Mouse (Mus musculus) right cerebral cortex, adult 2 months (tissue): ENCODE measurements at regions not wholly inside any gene's neighbourhood (a gene's known extent, or its start where the extent isn't known, plus 50 kb on each side); places are given as distances from the start of the nearest gene placed in this dataset.

Experiments
- DNase-seq, 2 experiments: peaks; one replicate each; pipeline ENCODE4 v3.0.0; 2021 to 2022; ENCODE audit warnings: low spot score in 2 of 2

- no peak for DNase-seq
Measured at GRCm38 (mm10) chr2:78972288-78973117, 104.6 kb downstream of the Ube2e3 start.

GRCm38 (mm10) chr2:78973811-78974210, 105.9 kb downstream of the Ube2e3 start:
- DNase-seq: no peak

GRCm38 (mm10) chr2:78974683-78975392, 106.9 kb downstream of the Ube2e3 start:
- no peak for DNase-seq

GRCm38 (mm10) chr2:78975393-78975774, 107.5 kb downstream of the Ube2e3 start:
- DNase-seq: no peak

GRCm38 (mm10) chr2:78976084-78976483, 108.2 kb downstream of the Ube2e3 start:
- DNase-seq: no peak

- no peak for DNase-seq
Measured at GRCm38 (mm10) chr2:78977632-78978397, 109.9 kb downstream of the Ube2e3 start.

GRCm38 (mm10) chr2:78980019-78980418, 112.1 kb downstream of the Ube2e3 start:
- DNase-seq: no peak

- no peak for DNase-seq
Measured at GRCm38 (mm10) chr2:78980661-78981229, 112.8 kb downstream of the Ube2e3 start.

GRCm38 (mm10) chr2:78983347-78983746, 115.4 kb downstream of the Ube2e3 start:
- DNase-seq: no peak

GRCm38 (mm10) chr2:78983944-78984498, 116.1 kb downstream of the Ube2e3 start:
- no peak for DNase-seq

GRCm38 (mm10) chr2:78986984-78987383, 119.1 kb downstream of the Ube2e3 start:
- DNase-seq: no peak

- DNase-seq: no peak
Measured at GRCm38 (mm10) chr2:78987388-78987787, 119.5 kb downstream of the Ube2e3 start.

GRCm38 (mm10) chr2:78988224-78988623, 120.3 kb downstream of the Ube2e3 start:
- DNase-seq: no peak

GRCm38 (mm10) chr2:78994800-78995555, 127.1 kb downstream of the Ube2e3 start:
- no peak for DNase-seq

GRCm38 (mm10) chr2:78998637-78999036, 130.7 kb downstream of the Ube2e3 start:
- no peak for DNase-seq

GRCm38 (mm10) chr2:78999410-78999809, 131.5 kb downstream of the Ube2e3 start:
- no peak for DNase-seq

- no peak for DNase-seq
Measured at GRCm38 (mm10) chr2:79004862-79005261, 136.9 kb downstream of the Ube2e3 start.

- DNase-seq: no peak
Measured at GRCm38 (mm10) chr2:79008642-79009041, 140.7 kb downstream of the Ube2e3 start.

- no peak for DNase-seq
Measured at GRCm38 (mm10) chr2:79009791-79010190, 141.9 kb downstream of the Ube2e3 start.

- no peak for DNase-seq
Measured at GRCm38 (mm10) chr2:79010273-79010672, 142.3 kb downstream of the Ube2e3 start.
